Mouse (Mus musculus) stomach, postnatal 0 days (tissue): ENCODE measurements around the gene Galnt11.

Source experiments
- CTCF ChIP-seq: IDR thresholded peaks from 2 replicates; pipeline ENCODE4 v1.5.1; 2016; ENCODE audit warnings: antibody characterized with exemption, low read depth, mild to moderate bottlenecking, moderate library complexity
- EP300 ChIP-seq: optimal IDR thresholded peaks from 2 replicates; pipeline ENCODE3; 2016; ENCODE audit warnings: antibody characterized with exemption

GRCm38 (mm10) chr5:25243101-25243500, 21.4 kb downstream of the Galnt11 start:
- TF ChIP-seq CTCF (no peak), EP300 (no peak)
